Mouse (Mus musculus): ENCODE results near the gene Hfe2. TPM values are rescaled to one million over a fixed set of nuclear protein-coding genes. Genes with fewer than 3 reads are reported as not detected.
A peak's percentile ranks its signal among the peaks of the same experiment; 100 is the strongest.
"Not testable (repeated sequence)": the region's sequence is repeated elsewhere in the genome, so short reads cannot be mapped to it uniquely, and the experiment has no call there.

Gene Hfe2
- polyA plus RNA-seq, 1 experiment from 2014 or later: 1.9 TPM

GRCm38 (mm10) chr3:96486828-96487559, 38.0 kb upstream of the Hfe2 start:
- not testable (repeated sequence) for H3K9ac ChIP-seq; H3K4me1 ChIP-seq; H3K4me3 ChIP-seq; H3K36me3 ChIP-seq; H3K27ac ChIP-seq; H3K27me3 ChIP-seq (replicated peaks); H3K9me3 ChIP-seq
- peak overlapping the region; percentile 53 for H3K4me2 ChIP-seq (replicated peaks)
- 11% methylated on average over 8 of the region's 38 CpGs for WGBS
- peak; percentile 73 for ATAC-seq (ENCODE audit: low FRiP score, low read depth)

GRCm38 (mm10) chr3:96487596-96488289, 37.2 kb upstream of the Hfe2 start:
- Histone ChIP-seq H3K4me3 (peak overlapping the region; percentile 26), H3K4me1 (0 out of 2 replicates have a peak, but pooled peaks cover 3% of the 10 kb centered on the region), H3K27ac (peak overlapping the region; percentile 62; the same call in 1 of the 2 replicates), H3K36me3 (no peaks in the 10 kb centered on the region), H3K4me2 (replicated peaks) (peak overlapping the region; percentile 53), H3K9ac (peak overlapping the region; percentile 46; the same call in 1 of the 2 replicates), H3K27me3 (replicated peaks) (peaks cover 7% of the 10 kb centered on the region; the same call in 1 of the 2 replicates), H3K9me3 (no peaks in the 10 kb centered on the region)
- WGBS: 6% methylated on average over 26 of the region's 26 CpGs
- 0 out of 2 replicates have a peak, but pooled peaks have one; percentile 1 for ATAC-seq (ENCODE audit: low FRiP score, low read depth)

- H3K36me3 ChIP-seq; H3K27me3 ChIP-seq (replicated peaks); H3K9me3 ChIP-seq; H3K4me1 ChIP-seq: not testable (repeated sequence)
- Histone ChIP-seq H3K4me2 (replicated peaks) (peak overlapping the region; percentile 53), H3K27ac (0 out of 2 replicates have a peak overlapping the region, but pooled peaks have one; percentile 62), H3K9ac (peak overlapping the region; percentile 46; the same call in 1 of the 2 replicates), H3K4me3 (peak overlapping the region; percentile 26)
- 0% methylated on average over 4 of the region's 55 CpGs for WGBS
- ATAC-seq (ENCODE audit: low FRiP score, low read depth): peak; percentile 86
Observed at GRCm38 (mm10) chr3:96488290-96488906, 36.6 kb upstream of the Hfe2 start.

- H3K27ac ChIP-seq; H3K4me3 ChIP-seq; H3K4me1 ChIP-seq; H3K4me2 ChIP-seq (replicated peaks); H3K9me3 ChIP-seq; H3K27me3 ChIP-seq (replicated peaks); H3K9ac ChIP-seq; H3K36me3 ChIP-seq: not testable (repeated sequence)
- 0% methylated on average over 9 of the region's 31 CpGs for WGBS
- ATAC-seq (ENCODE audit: low FRiP score, low read depth): peak; percentile 56
Observed at GRCm38 (mm10) chr3:96488907-96489629, 35.9 kb upstream of the Hfe2 start.

GRCm38 (mm10) chr3:96489636-96490035, 35.3 kb upstream of the Hfe2 start:
- not testable (repeated sequence) for ATAC-seq (ENCODE audit: low FRiP score, low read depth); H3K4me2 ChIP-seq (replicated peaks)

GRCm38 (mm10) chr3:96494456-96494855, 30.5 kb upstream of the Hfe2 start:
- not testable (repeated sequence) for H3K4me2 ChIP-seq (replicated peaks); H3K27ac ChIP-seq; ATAC-seq (ENCODE audit: low FRiP score, low read depth); H3K36me3 ChIP-seq; H3K9me3 ChIP-seq; H3K27me3 ChIP-seq (replicated peaks); H3K9ac ChIP-seq; H3K4me1 ChIP-seq; H3K4me3 ChIP-seq
- 93% methylated on average over 7 of the region's 11 CpGs for WGBS

More at GRCm38 (mm10) chr3:96489636-96490035, 35.3 kb upstream of the Hfe2 start:
- H3K4me1 ChIP-seq; H3K9ac ChIP-seq; H3K36me3 ChIP-seq; H3K27me3 ChIP-seq (replicated peaks); H3K9me3 ChIP-seq; H3K4me3 ChIP-seq; H3K27ac ChIP-seq: not testable (repeated sequence)
- WGBS: 53% methylated on average over 7 of the region's 8 CpGs

- no peak for ATAC-seq (ENCODE audit: low FRiP score, low read depth)
- 97% methylated on average over 3 of the region's 3 CpGs for WGBS
Observed at GRCm38 (mm10) chr3:96494912-96495311, 30.1 kb upstream of the Hfe2 start.

GRCm38 (mm10) chr3:96495490-96496210, 29.3 kb upstream of the Hfe2 start:
- no peaks in the 10 kb centered on the region for H3K9me3 ChIP-seq
- H3K9ac ChIP-seq: no peak overlapping the region
- 98% methylated on average over 1 of the region's 1 CpGs for WGBS
- no peak overlapping the region for H3K4me3 ChIP-seq
- peaks cover 3% of the 10 kb centered on the region; the same call in 1 of the 2 replicates for H3K4me1 ChIP-seq
- H3K4me2 ChIP-seq (replicated peaks): no peak overlapping the region
- no peaks in the 10 kb centered on the region for H3K36me3 ChIP-seq
- H3K27me3 ChIP-seq (replicated peaks): no peaks in the 10 kb centered on the region
- no peak for ATAC-seq (ENCODE audit: low FRiP score, low read depth)
- H3K27ac ChIP-seq: no peak overlapping the region

More at GRCm38 (mm10) chr3:96494912-96495311, 30.1 kb upstream of the Hfe2 start:
- Histone ChIP-seq H3K9ac (no peak overlapping the region), H3K9me3 (no peaks in the 10 kb centered on the region), H3K4me1 (peaks cover 3% of the 10 kb centered on the region; the same call in 1 of the 2 replicates), H3K27me3 (replicated peaks) (no peaks in the 10 kb centered on the region), H3K27ac (no peak overlapping the region), H3K36me3 (no peaks in the 10 kb centered on the region), H3K4me3 (no peak overlapping the region), H3K4me2 (replicated peaks) (no peak overlapping the region)

GRCm38 (mm10) chr3:96496216-96496615, 28.8 kb upstream of the Hfe2 start:
- no peak overlapping the region for H3K27ac ChIP-seq
- peaks cover 3% of the 10 kb centered on the region; the same call in 1 of the 2 replicates for H3K4me1 ChIP-seq
- no peak overlapping the region for H3K4me3 ChIP-seq
- H3K9ac ChIP-seq: no peak overlapping the region
- 50% methylated on average over 7 of the region's 7 CpGs for WGBS
- no peaks in the 10 kb centered on the region for H3K9me3 ChIP-seq
- no peaks in the 10 kb centered on the region for H3K36me3 ChIP-seq
- no peak for ATAC-seq (ENCODE audit: low FRiP score, low read depth)
- H3K4me2 ChIP-seq (replicated peaks): no peak overlapping the region
- no peaks in the 10 kb centered on the region for H3K27me3 ChIP-seq (replicated peaks)

GRCm38 (mm10) chr3:96496620-96497275, 28.2 kb upstream of the Hfe2 start:
- H3K9me3 ChIP-seq; H3K27me3 ChIP-seq (replicated peaks); ATAC-seq (ENCODE audit: low FRiP score, low read depth); H3K9ac ChIP-seq; H3K36me3 ChIP-seq; H3K4me1 ChIP-seq; H3K27ac ChIP-seq: not testable (repeated sequence)
- 11% methylated on average over 14 of the region's 14 CpGs for WGBS
- H3K4me3 ChIP-seq: peak overlapping the region; percentile 40
- peak overlapping the region; percentile 86 for H3K4me2 ChIP-seq (replicated peaks)

Data from neural tube, embryonic 12.5 days (tissue).